Comparison of ENCODE assay signal across 1 mouse cellular context in the genomic region with DNA sequence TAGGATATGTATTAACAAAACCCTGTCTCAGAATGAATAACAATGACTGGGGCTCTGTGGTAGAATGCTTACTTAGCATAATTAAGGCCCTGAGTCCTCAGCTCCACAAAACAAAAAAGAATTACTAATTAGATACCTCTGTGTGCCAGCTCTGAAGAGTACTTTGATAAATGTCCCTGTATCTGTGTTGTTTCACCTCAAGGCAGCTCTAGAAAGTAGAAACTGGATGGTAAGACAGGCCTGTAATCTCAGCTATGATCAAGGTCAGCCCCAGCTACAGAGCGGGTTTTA.
A peak's percentile ranks its signal among the peaks of the same experiment; 100 is the strongest.
TF ChIP-seq lines count a peak whose summit lies in the region.

No protein-coding gene starts in this region.

TF ChIP-seq in MEL, 35 proteins besides CTCF, POLR2A, EP300 and RAD21 (continued from another document):
- TF ChIP-seq GABPA (IDR thresholded peaks at IDR 0.05; ENCODE audit: low read depth, low read length) (no peak), ZKSCAN1 (IDR thresholded peaks at IDR 0.05; ENCODE audit: low read depth, low read length) (no peak), MAFK (IDR thresholded peaks at IDR 0.05; ENCODE audit: borderline replicate concordance, low read depth, low read length) (peak; percentile 44; the same call in 1 of the 2 replicates)
